Mouse (Mus musculus): ENCODE results near the gene Rbms3.

DNA sequence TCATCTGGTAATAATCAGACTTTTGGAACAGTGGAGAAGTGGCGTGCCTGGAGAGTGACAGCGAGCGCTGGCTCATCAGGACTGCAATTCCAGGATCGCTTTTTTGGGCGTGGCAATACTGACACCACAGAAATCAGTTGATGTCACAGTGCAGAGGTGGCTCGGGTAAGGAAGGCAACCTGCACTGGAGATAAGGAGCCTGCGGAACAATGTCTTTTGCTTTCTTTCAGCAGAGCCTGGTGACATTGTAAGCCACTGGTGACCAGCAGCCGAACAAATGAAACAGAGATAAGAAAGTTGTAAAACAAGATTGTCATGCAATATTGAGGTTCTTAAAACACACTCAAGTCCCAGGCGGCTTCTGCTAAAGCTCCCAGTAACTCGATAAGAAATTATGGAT, 998.9 kb downstream of the Rbms3 start:
- TF ChIP-seq CTCF (IDR thresholded peaks at IDR 0.05) (no peak), EP300 (IDR thresholded peaks at IDR 0.05) (no peak)
